Mouse (Mus musculus) mouse embryonic stem cell (cell line): Measurements from ENCODE around the gene Nol4l.

ENCODE experiments used
- in situ Hi-C, 2 experiments: fragments of 300-500 bp; cut with MboI; formaldehyde crosslinking; loops; 1 replicate in 1 of 2; 3 replicates in 1 of 2; pipeline ENCODE4 v1.14.3; 2019 to 2020; ENCODE audit warnings: low sequenced_read_pairs in 2 of 2, low pct_unique_long_range_greater_than_20kb in 1 of 2, mixed read lengths in 1 of 2; ENCODE audit not compliant: unreplicated experiment in 1 of 2

Nol4l gene

GRCm38 (mm10) chr2:153493393-153493731 lies 36.4 kb downstream of the Nol4l start:
- in situ Hi-C loops, result loop anchor here (25.0 kb wide), 1 partner anchor 94 kb away; no protein-coding TSS in a partner anchor

GRCm38 (mm10) chr2:153492573-153493392 lies 37.0 kb downstream of the Nol4l start, which contains the start of gene 4930404H24Rik:
Gene 4930404H24Rik (plus strand): TSS chr2:153492790.
- in situ Hi-C loops, result loop anchor here (25.0 kb wide), 1 partner anchor 95 kb away; no protein-coding TSS in a partner anchor

- in situ Hi-C loops, result loop anchor here (25.0 kb wide), 1 partner anchor 95 kb away; no protein-coding TSS in a partner anchor
These were observed 37.6 kb downstream of the Nol4l start for GRCm38 (mm10) chr2:153492179-153492517.

- in situ Hi-C loops, result loop anchor here (25.0 kb wide), 1 partner anchor 96 kb away; no protein-coding TSS in a partner anchor
These were observed 38.1 kb downstream of the Nol4l start for GRCm38 (mm10) chr2:153491512-153492178.

GRCm38 (mm10) chr2:153490940-153491339 lies 38.8 kb downstream of the Nol4l start:
- in situ Hi-C loops, result loop anchor here (25.0 kb wide), 1 partner anchor 96 kb away; no protein-coding TSS in a partner anchor

- in situ Hi-C loops, result loop anchor here (25.0 kb wide), 1 partner anchor 97 kb away; no protein-coding TSS in a partner anchor
These were observed 39.7 kb downstream of the Nol4l start for GRCm38 (mm10) chr2:153490116-153490515.

DNA sequence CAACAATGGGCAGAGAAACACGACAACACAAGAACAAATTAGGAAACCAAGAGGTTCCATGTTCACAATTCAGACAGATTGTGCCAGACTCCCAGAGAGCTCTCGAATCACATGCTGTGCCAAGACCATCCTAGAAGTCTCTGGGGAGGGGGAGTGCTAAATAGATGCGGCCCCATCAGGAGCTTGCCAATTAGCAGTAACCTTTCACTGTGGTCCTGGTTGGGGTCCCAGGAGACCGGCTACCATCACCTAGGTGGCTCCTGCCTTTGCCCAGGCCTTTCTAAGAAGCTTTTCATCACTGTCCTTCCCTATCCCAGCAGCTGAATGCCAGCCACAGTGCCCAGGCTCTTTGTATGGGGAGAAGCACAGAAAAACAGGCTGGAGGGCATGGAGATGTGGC lies 45.7 kb downstream of the Nol4l start:
- in situ Hi-C loops, result loop anchor here (25.0 kb wide), 1 partner anchor 103 kb away; no protein-coding TSS in a partner anchor

- in situ Hi-C loops, result loop anchor here (25.0 kb wide), 1 partner anchor 104 kb away; no protein-coding TSS in a partner anchor
These were observed 46.4 kb downstream of the Nol4l start for GRCm38 (mm10) chr2:153483118-153483983.

GRCm38 (mm10) chr2:153481861-153482120 lies 48.0 kb downstream of the Nol4l start:
- in situ Hi-C loops, result loop anchor here (25.0 kb wide), 1 partner anchor 106 kb away; no protein-coding TSS in a partner anchor

GRCm38 (mm10) chr2:153481108-153481860 lies 48.5 kb downstream of the Nol4l start:
- in situ Hi-C loops, result loop anchor here (25.0 kb wide), 1 partner anchor 106 kb away; no protein-coding TSS in a partner anchor

- in situ Hi-C loops, result loop anchor here (25.0 kb wide), 1 partner anchor 108 kb away; no protein-coding TSS in a partner anchor
These were observed 50.3 kb downstream of the Nol4l start for GRCm38 (mm10) chr2:153479486-153479885.

- in situ Hi-C loops, result loop anchor here (25.0 kb wide), 1 partner anchor 109 kb away; no protein-coding TSS in a partner anchor
These were observed 51.2 kb downstream of the Nol4l start for GRCm38 (mm10) chr2:153478583-153478982.

GRCm38 (mm10) chr2:153475114-153476112 lies 54.4 kb downstream of the Nol4l start:
- in situ Hi-C loops, result loop anchor here (25.0 kb wide), 1 partner anchor 112 kb away; no protein-coding TSS in a partner anchor

GRCm38 (mm10) chr2:153470983-153471382 lies 58.8 kb downstream of the Nol4l start:
- in situ Hi-C loops, result no loop called here

GRCm38 (mm10) chr2:153469764-153470163 lies 60.0 kb downstream of the Nol4l start:
- in situ Hi-C loops, result no loop called here

DNA sequence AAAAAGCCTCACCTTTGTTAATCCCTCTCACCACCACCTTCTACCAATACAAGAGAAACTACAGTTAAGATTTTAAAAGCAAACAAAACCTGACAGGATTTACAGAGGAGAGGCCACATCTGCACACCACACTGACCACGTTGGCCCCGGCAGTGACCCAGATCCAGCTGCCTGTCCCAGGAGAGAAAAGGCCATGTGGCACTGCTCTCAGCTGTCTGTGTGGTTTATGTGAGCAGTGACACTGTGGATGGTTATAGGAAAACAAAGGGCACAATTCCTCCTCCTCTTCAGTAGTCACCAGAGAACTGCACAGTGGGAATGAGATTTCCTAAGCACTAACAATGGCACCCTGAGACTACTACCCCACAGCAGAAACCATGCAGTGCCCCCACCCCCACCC lies 60.5 kb downstream of the Nol4l start:
- in situ Hi-C loops, result no loop called here

- in situ Hi-C loops, result no loop called here
These were observed 62.4 kb downstream of the Nol4l start for GRCm38 (mm10) chr2:153467372-153467771.
